Mouse (Mus musculus) layer of hippocampus, postnatal 10 days (tissue): ENCODE results near the gene Ninl. TPM values are rescaled to one million over a fixed set of nuclear protein-coding genes. Genes with fewer than 3 reads are reported as not detected.
"Not testable (repeated sequence)": the region's sequence is repeated elsewhere in the genome, so short reads cannot be mapped to it uniquely, and the experiment has no call there.

ENCODE experiments used
- DNase-seq, 2 experiments: peaks; one replicate each; pipeline ENCODE4 v3.0.0; 2021; ENCODE audit warnings: low spot score in 2 of 2
- total RNA-seq, 2 experiments: library from RNA; stranded (reverse); gene quantifications; 2 replicates each; pipeline ENCODE4 v1.2.3; 2021

Gene Ninl
- total RNA-seq, 2 experiments from 2014 or later, result 10.6 to 11.0 TPM

DNA sequence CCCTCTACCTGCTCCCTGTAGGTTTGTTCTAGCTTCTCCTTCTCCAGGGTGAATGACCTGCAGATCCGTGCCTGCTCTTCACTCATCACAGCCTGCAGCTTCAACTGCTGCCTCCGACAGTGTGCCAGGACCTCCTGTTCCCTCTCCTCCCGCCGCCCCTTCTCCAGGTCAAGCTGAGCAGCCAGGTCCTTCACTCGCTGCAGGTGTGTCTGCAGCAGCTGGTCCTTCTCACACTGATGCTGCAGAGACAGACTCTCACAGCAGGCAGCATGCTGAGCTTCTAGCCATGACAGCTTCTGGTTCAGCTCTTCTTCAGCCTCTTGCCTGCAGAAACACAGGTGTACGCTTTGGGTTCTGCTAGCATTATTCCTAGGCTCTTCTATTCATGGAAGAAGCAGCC lies 89.1 kb downstream of the Ninl start:
- no peak for DNase-seq

- DNase-seq, result no peak
These were observed 89.5 kb downstream of the Ninl start for GRCm38 (mm10) chr2:150949652-150950051.

- DNase-seq, result no peak
These were observed 90.4 kb downstream of the Ninl start for GRCm38 (mm10) chr2:150948786-150949185.

DNA sequence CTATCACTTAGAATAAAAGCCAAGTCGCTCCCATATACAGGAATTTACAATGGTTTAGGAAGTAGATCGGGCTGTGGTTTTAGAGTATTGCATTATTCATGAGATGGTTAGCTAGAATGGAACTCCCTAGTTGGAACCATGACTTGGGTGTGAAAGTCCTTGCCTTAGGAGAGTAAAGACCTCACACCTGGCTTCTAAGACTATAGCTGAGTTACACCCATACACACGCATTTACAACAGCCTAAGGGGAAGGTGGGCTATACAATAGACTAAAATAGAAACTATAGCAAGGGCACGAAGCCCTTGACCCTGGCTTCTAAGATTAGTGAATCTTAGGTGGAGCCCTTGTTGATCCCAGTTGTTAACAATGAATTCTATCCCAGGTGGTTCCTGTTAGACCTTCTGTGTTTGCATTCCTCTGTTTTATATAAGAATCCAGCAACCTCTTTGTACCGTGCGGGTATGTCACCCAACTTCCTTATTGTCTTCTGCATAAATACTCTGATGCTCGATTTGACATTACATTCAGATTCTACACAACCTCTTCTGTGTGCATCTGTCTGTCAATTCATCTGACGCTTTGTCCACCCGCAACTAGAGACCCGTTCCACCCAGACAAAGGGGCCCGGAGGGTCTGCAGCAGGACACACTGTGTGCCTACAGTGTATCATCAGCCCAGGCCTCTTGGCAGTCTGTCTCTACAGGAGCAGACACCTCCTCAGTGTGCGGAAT lies 91.1 kb downstream of the Ninl start:
- not testable (repeated sequence) for DNase-seq

GRCm38 (mm10) chr2:150947341-150947740 lies 91.8 kb downstream of the Ninl start:
- DNase-seq, result peak in 1 of 2 experiments; percentile 25

GRCm38 (mm10) chr2:150944017-150944416 lies 95.2 kb downstream of the Ninl start:
- DNase-seq, result no peak

- DNase-seq, result no peak
These were observed 104.5 kb downstream of the Ninl start for GRCm38 (mm10) chr2:150934659-150935058.

DNA sequence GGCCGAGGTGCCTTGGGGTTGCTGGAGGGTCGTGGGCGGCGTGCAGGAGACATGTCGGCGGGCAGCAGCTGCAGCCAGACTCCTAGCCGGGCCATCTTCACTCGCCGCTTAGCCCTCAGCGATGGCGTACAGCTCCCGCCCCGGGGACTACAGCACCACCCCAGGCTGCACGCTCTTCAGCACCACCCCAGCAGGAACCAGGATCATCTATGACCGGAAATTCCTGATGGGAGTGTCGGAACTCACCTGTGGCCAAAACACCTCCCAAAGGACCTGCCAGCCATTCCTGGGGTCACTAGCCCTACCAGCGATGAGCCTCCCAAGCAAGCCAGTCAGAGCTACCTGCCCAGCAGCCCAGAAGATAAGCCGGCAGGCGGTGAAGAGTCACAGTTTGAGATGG lies 105.7 kb downstream of the Ninl start:
- no peak for DNase-seq

DNA sequence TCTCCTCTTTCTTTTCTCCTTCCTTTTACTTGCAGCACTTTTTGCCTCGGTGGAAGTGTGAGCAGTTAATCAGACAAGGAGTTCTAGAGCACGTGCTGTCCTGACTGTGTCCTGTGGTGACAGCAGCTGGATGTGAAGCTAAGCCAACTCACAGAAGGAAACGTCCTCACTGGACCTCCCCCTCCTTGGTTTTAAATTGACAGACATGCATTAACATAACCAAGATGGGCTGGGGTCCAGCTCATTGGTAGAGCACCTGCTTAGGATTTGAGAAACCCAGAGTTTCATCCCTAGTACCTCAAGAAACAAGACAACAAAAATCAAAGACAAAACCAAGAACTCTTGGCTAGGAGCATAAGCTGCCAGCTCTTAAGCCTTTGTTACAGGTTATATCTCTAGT lies 108.4 kb downstream of the Ninl start:
- no peak for DNase-seq

GRCm38 (mm10) chr2:150929156-150929555 lies 110.0 kb downstream of the Ninl start:
- DNase-seq, result no peak

GRCm38 (mm10) chr2:150927038-150927720 lies 112.0 kb downstream of the Ninl start:
- DNase-seq, result no peak

- no peak for DNase-seq
These were observed 115.7 kb downstream of the Ninl start for GRCm38 (mm10) chr2:150923505-150923904.

GRCm38 (mm10) chr2:150923026-150923425 lies 116.2 kb downstream of the Ninl start:
- no peak for DNase-seq

DNA sequence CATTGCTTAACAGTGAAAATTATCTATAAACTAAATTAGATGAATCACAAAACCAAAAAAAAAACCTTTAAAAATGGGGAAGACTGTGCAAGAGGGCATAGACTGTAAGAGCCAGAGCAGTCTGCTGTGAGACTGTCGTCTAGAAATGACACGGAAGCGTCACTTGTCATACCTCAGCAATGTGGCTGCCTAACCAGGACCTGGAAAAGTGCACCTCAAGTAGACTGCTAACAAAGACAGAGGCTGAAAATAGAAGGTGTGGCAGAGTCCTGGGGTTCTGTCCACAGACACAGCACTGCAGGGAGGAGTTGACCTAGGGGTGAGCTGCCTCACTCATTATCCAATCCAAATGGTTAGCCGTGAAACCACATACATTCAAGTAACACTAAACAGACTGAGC lies 117.0 kb downstream of the Ninl start:
- no peak for DNase-seq

DNA sequence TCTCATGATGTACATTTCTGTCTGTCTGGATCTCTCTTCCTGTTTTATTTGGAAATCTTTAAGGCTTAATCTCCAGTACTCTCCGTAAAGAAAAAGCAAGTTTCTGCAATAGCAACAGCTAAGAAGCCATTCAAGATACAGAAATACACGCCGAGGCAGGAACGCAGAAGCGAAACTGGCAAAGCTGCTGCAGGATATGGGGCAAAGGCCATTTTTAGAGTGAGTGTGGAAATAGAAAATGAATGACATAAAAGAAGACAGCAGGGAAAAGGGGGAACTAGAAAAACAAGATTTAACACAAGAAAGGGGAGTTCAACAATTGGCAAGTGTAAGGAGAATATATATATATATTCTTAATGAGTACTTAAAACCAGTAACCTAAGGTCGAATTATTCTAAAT lies 117.5 kb downstream of the Ninl start:
- DNase-seq, result no peak

- DNase-seq, result no peak
These were observed 118.6 kb downstream of the Ninl start for GRCm38 (mm10) chr2:150920543-150920942.

GRCm38 (mm10) chr2:150918720-150919119 lies 120.5 kb downstream of the Ninl start:
- DNase-seq, result no peak

- DNase-seq, result no peak
These were observed 123.4 kb downstream of the Ninl start for GRCm38 (mm10) chr2:150915786-150916185.

- DNase-seq, result no peak
These were observed 124.2 kb downstream of the Ninl start for GRCm38 (mm10) chr2:150914781-150915515.

- no peak for DNase-seq
These were observed 128.8 kb downstream of the Ninl start for GRCm38 (mm10) chr2:150910295-150910881.

DNA sequence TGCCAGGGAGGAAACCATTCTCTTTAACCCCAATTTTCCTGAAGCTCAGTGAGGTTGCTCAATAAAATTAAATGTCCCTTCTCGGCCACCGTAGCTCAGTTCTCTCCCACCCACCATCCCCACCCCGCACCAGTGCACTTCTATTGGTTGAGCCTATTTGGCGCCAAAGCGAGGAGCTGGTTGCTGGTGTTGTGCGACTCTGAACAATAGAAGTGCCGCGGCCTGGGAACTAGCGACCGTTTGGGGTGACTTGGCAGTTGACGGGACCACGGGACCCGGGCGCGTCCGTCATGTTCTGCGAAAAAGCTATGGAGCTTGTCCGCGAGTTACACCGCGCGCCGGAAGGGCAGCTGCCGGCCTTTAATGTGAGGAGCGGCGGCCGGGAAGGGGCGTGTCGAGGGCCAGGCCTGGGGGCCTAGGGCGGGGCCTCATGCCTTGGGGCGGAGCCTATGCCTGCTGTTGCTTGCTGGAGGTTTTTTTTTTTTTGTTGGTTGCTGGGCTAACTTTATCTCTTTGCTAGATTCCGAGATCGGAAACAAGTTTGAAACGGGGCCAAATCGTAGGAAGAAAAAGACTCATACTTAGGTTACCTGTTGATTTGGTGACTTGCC lies 129.6 kb downstream of the Ninl start:
- DNase-seq, result peak; percentile 84 to 89
